Mouse (Mus musculus) WW6 (cell line): ENCODE results near the gene Rrbp1.
A peak's percentile ranks its signal among the peaks of the same experiment; 100 is the strongest.

Experiments used
- DNase-seq: peaks from one replicate; pipeline ENCODE4 v3.0.0-alpha.2; 2013; ENCODE audit warnings: low read depth, low spot score

Rrbp1 gene

GRCm38 (mm10) chr2:144011080-144011551 lies at the start of gene Rrbp1:
Rrbp1 (minus strand) TSS chr2:144011263.
- peak; percentile 93 for DNase-seq

- DNase-seq, result no peak
Observed at GRCm38 (mm10) chr2:144057735-144058134, 46.7 kb upstream of the Rrbp1 start.

GRCm38 (mm10) chr2:144052410-144053065 lies 41.5 kb upstream of the Rrbp1 start:
- no peak for DNase-seq

GRCm38 (mm10) chr2:144050861-144051260 lies 39.8 kb upstream of the Rrbp1 start:
- DNase-seq, result no peak

GRCm38 (mm10) chr2:144050146-144050680 lies 39.1 kb upstream of the Rrbp1 start:
- no peak for DNase-seq

GRCm38 (mm10) chr2:144046916-144047315 lies 35.9 kb upstream of the Rrbp1 start:
- DNase-seq, result no peak

GRCm38 (mm10) chr2:144045756-144046560 lies 34.9 kb upstream of the Rrbp1 start:
- no peak for DNase-seq

- no peak for DNase-seq
Observed at GRCm38 (mm10) chr2:144044726-144045125, 33.7 kb upstream of the Rrbp1 start.

GRCm38 (mm10) chr2:144032664-144033063 lies 21.6 kb upstream of the Rrbp1 start, which contains the start of gene Banf2:
Banf2 (plus strand) TSS chr2:144033059.
- DNase-seq, result no peak

GRCm38 (mm10) chr2:144030791-144031190 lies 19.7 kb upstream of the Rrbp1 start:
- DNase-seq, result no peak

- no peak for DNase-seq
Observed at GRCm38 (mm10) chr2:144026456-144026855, 15.4 kb upstream of the Rrbp1 start.

GRCm38 (mm10) chr2:144025361-144025760 lies 14.3 kb upstream of the Rrbp1 start:
- no peak for DNase-seq

GRCm38 (mm10) chr2:144022441-144022840 lies 11.4 kb upstream of the Rrbp1 start:
- DNase-seq, result no peak

- no peak for DNase-seq
Observed at GRCm38 (mm10) chr2:144019971-144020370, 8.9 kb upstream of the Rrbp1 start.

GRCm38 (mm10) chr2:144015861-144016260 lies 4.8 kb upstream of the Rrbp1 start:
- DNase-seq, result no peak

GRCm38 (mm10) chr2:144014481-144014880 lies 3.4 kb upstream of the Rrbp1 start:
- no peak for DNase-seq

- DNase-seq, result no peak
Observed at GRCm38 (mm10) chr2:144014051-144014450, 3.0 kb upstream of the Rrbp1 start.

GRCm38 (mm10) chr2:144010282-144011044 lies 600 bp downstream of the Rrbp1 start:
- peak; percentile 29 for DNase-seq

GRCm38 (mm10) chr2:144009551-144010281 lies 1.3 kb downstream of the Rrbp1 start:
- peak; percentile 9 for DNase-seq

GRCm38 (mm10) chr2:144009081-144009480 lies 2.0 kb downstream of the Rrbp1 start:
- no peak for DNase-seq

GRCm38 (mm10) chr2:144007211-144007610 lies 3.9 kb downstream of the Rrbp1 start:
- DNase-seq, result no peak
